Mouse (Mus musculus) G1E (cell line): Measurements from ENCODE around the gene Ppp1r9a. TPM values are rescaled to one million over a fixed set of nuclear protein-coding genes. Genes with fewer than 3 reads are reported as not detected.

Source experiments
- ATAC-seq: 2 replicates; pipeline ENCODE4 v1.8.0; 2016; ENCODE audit warnings: mild to moderate bottlenecking; ENCODE audit not compliant: insufficient number of reproducible peaks, poor library complexity, low FRiP score, severe bottlenecking; ENCODE audit errors: extremely low read depth
- DNase-seq: peaks from one replicate; pipeline ENCODE4 v3.0.0; 2012; ENCODE audit warnings: low spot score
- H3K27me3 ChIP-seq: 2 replicates; pipeline ENCODE4 v1.6.1; 2012; ENCODE audit warnings: mild to moderate bottlenecking, low read length, inconsistent platforms; ENCODE audit not compliant: insufficient read depth
- H3K36me3 ChIP-seq: replicated peaks from 2 replicates; pipeline ENCODE3; 2012; ENCODE audit warnings: mild to moderate bottlenecking, inconsistent platforms
- H3K4me1 ChIP-seq: 2 replicates; pipeline ENCODE4 v1.6.1; 2012; ENCODE audit warnings: low read depth, low read length, inconsistent platforms, mixed read lengths; ENCODE audit not compliant: insufficient read depth
- H3K4me3 ChIP-seq: 2 replicates; pipeline ENCODE4 v1.5.1; 2012; ENCODE audit warnings: low read depth, mild to moderate bottlenecking, inconsistent platforms, low read length, moderate library complexity, mixed read lengths
- H3K9me3 ChIP-seq: replicated peaks from 2 replicates; pipeline ENCODE4 v1.6.1; 2012; ENCODE audit warnings: inconsistent platforms
- CTCF ChIP-seq: IDR thresholded peaks from 2 replicates; pipeline ENCODE4 v1.5.1; 2012; ENCODE audit warnings: low read depth, low read length, inconsistent platforms, mixed read lengths
- GATA1 ChIP-seq: IDR thresholded peaks from 2 replicates; pipeline ENCODE4 v1.6.1; 2012; ENCODE audit warnings: borderline replicate concordance, low read length, inconsistent platforms, mixed read lengths
- GATA2 ChIP-seq: IDR thresholded peaks from 2 replicates; pipeline ENCODE4 v1.6.1; 2012; ENCODE audit warnings: low read depth, low read length, inconsistent platforms, borderline replicate concordance
- POLR2AphosphoS5 ChIP-seq: IDR thresholded peaks from 2 replicates; pipeline ENCODE4 v1.6.1; 2012; ENCODE audit warnings: low read depth, low read length, inconsistent platforms; ENCODE audit not compliant: insufficient replicate concordance
- TAL1 ChIP-seq: conservative IDR thresholded peaks from 2 replicates; pipeline ENCODE4 v1.6.1; 2012; ENCODE audit warnings: low read depth, low read length, inconsistent platforms, mixed read lengths
- polyA plus RNA-seq: library from polyadenylated mRNA; stranded (reverse); fragments of >175 nt; gene quantifications from 2 replicates; pipeline ENCODE4 v1.2.3, GENCODE M21; 2012
- total RNA-seq, 2 experiments: library from RNA; stranded (forward) in 1 of 2; stranded (reverse) in 1 of 2; fragments of 200-1000 nt in 1 of 2; fragments of >200 nt in 1 of 2; fragmentation: Nextera tagmentation in 1 of 2; gene quantifications; 2 replicates each; pipeline ENCODE4 v1.2.3; 2014 to 2017

Gene Ppp1r9a
- total and polyA plus RNA-seq, 3 experiments, result 0.01 to 0.33 TPM; not detected in 1

DNA sequence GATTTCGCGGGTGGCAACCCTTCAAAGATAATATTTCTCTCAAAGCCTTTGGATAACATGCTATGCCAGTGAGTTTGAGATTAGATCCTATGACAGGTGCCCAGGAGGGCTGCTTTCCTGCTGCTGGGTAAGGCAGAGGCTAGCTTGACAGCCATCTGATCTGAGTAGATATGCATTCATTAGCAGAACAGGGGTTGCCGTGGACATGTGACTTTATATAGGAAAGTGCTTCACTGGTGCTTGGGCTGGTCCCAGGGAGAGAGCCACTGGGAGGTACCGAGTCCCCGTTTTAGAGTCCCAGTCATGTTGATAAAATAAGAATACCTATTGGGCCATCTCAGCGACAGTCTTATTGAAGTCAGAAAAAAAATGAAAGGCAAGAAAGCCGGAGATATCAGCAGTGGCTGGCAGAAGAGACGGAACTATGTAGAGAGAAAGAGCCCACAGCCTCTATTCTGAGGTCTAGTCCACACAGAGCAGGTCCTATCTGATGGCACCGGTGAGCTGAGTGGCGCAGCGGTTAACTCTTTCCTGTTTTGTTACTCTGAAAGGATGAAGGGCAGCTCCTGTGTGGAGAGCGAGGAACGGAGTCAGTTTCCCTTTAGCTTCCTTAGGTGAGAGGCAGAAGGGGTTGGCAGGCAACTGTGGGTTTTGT, 244.9 kb downstream of the Ppp1r9a start:
- no peaks in the 10 kb centered on the region for H3K36me3 ChIP-seq
- no peak for TF ChIP-seq CTCF
- no peak for TF ChIP-seq GATA1
- TF ChIP-seq POLR2AphosphoS5, result no peak
- no peak for TF ChIP-seq GATA2
- no peak for TF ChIP-seq TAL1
- H3K4me3 ChIP-seq, result no peak overlapping the region
- DNase-seq (no peak), ATAC-seq (peak; percentile 34)
- no peaks in the 10 kb centered on the region for H3K9me3 ChIP-seq
- H3K4me1 ChIP-seq, result peaks cover 12% of the 10 kb centered on the region
- H3K27me3 ChIP-seq, result peaks cover 16% of the 10 kb centered on the region

DNA sequence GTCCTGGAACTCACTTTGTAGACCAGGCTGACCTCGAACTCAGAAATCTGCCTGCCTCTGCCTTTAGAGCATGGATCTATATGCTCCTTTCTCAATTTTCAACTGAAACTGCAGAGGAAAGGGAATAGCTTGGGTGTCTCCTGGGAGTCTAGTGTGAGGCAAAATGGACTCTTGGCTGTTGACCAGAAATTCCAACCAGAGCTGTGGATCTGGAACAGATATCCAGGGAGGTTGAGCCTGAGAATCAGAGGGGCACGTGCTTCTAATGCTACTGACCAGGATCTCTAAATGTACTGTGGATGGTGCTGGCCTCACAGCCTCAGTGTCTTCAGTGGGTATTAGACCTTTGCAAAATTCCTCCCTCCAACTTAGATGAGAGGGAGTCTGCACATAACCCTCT, 247.2 kb downstream of the Ppp1r9a start:
- Histone ChIP-seq H3K9me3 (no peaks in the 10 kb centered on the region), H3K27me3 (peaks cover 11% of the 10 kb centered on the region), H3K4me3 (no peak overlapping the region), H3K36me3 (no peaks in the 10 kb centered on the region), H3K4me1 (peaks cover 13% of the 10 kb centered on the region)
- TF ChIP-seq GATA1 (no peak), TAL1 (no peak), POLR2AphosphoS5 (no peak), CTCF (no peak), GATA2 (no peak)
- DNase-seq, result no peak
- no peak for ATAC-seq

DNA sequence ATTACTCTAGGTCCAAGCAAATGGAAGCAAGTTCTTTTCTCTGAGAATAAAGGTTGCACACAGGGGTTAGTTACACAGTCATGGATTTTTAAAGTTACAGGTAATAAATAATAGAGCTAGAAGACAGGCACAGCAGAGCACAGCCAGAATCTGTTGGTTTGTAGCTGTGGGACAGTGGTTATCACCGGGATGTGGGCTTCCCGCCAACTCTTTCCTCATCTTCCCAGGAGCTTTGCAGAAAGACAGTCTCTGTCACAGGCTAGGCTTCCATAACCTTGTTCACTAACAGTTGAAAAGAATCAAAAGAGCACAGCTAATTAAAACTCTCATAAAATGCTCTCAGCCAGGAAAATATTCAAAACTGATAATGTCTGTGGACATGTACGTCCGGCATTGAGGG, 248.5 kb downstream of the Ppp1r9a start:
- peaks cover 2% of the 10 kb centered on the region; the same call in 1 of the 2 replicates for H3K27me3 ChIP-seq
- TF ChIP-seq GATA2, result no peak
- TF ChIP-seq CTCF, result no peak
- TF ChIP-seq POLR2AphosphoS5, result no peak
- no peak for TF ChIP-seq GATA1
- no peak for TF ChIP-seq TAL1
- H3K4me1 ChIP-seq, result peaks cover 19% of the 10 kb centered on the region
- ATAC-seq (no peak), DNase-seq (no peak)
- H3K36me3 ChIP-seq, result no peaks in the 10 kb centered on the region
- no peak overlapping the region for H3K4me3 ChIP-seq
- H3K9me3 ChIP-seq, result no peaks in the 10 kb centered on the region

DNA sequence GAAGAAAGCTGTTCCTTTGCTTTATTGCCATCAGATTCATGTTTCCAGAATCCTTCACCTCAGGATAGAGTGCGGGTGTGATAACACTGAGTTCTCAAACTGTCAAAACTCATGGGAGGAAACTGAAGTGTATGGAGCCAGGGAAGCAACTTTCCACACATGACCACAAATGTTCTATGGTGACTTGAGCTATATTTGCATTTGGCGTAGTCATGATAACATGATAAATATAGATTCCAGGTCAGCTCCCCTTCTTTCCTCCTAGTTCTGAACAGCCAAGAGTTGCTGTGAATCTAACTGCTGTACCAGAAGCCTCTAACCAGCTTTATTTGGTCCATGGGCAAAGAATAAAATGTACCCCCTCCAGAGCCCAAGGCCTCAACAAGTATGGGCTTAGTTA, 249.5 kb downstream of the Ppp1r9a start:
- no peak for TF ChIP-seq GATA1
- TF ChIP-seq GATA2, result no peak
- TF ChIP-seq TAL1, result no peak
- no peak for TF ChIP-seq POLR2AphosphoS5
- no peak for TF ChIP-seq CTCF
- ATAC-seq, result no peak

DNA sequence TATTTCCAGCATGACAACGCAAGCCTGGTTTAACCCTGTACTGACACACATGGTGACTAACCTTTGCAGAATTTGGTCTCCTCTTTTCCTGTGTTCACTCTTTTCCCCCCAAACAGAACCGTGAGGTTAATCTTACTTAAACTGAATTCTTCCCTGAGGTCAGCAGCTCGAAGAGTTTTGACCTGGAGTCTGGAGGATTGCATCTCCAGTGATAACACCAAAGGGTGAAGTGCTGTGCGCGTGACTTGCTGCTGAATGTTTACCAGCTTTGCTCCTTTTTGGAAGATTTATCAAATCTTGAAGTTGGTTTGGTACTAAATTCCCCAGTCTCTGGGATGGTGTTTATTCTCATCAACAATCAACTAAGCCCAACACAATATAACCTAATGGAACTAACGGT, 252.1 kb downstream of the Ppp1r9a start:
- no peak for DNase-seq
- no peak for ATAC-seq
- TF ChIP-seq GATA2, result no peak
- no peak for TF ChIP-seq GATA1
- no peak for TF ChIP-seq TAL1
- TF ChIP-seq POLR2AphosphoS5, result no peak
- no peak for TF ChIP-seq CTCF
- Histone ChIP-seq H3K4me3 (no peak overlapping the region), H3K4me1 (peaks cover 38% of the 10 kb centered on the region), H3K36me3 (no peaks in the 10 kb centered on the region), H3K9me3 (no peaks in the 10 kb centered on the region), H3K27me3 (no peaks in the 10 kb centered on the region)

More for the DNA sequence above, 249.5 kb downstream of the Ppp1r9a start:
- H3K4me1 ChIP-seq, result peaks cover 29% of the 10 kb centered on the region
- no peaks in the 10 kb centered on the region for H3K36me3 ChIP-seq
- no peak overlapping the region for H3K4me3 ChIP-seq
- DNase-seq, result no peak
- H3K9me3 ChIP-seq, result no peaks in the 10 kb centered on the region
- H3K27me3 ChIP-seq, result 0 out of 2 replicates have a peak, but pooled peaks cover 2% of the 10 kb centered on the region

DNA sequence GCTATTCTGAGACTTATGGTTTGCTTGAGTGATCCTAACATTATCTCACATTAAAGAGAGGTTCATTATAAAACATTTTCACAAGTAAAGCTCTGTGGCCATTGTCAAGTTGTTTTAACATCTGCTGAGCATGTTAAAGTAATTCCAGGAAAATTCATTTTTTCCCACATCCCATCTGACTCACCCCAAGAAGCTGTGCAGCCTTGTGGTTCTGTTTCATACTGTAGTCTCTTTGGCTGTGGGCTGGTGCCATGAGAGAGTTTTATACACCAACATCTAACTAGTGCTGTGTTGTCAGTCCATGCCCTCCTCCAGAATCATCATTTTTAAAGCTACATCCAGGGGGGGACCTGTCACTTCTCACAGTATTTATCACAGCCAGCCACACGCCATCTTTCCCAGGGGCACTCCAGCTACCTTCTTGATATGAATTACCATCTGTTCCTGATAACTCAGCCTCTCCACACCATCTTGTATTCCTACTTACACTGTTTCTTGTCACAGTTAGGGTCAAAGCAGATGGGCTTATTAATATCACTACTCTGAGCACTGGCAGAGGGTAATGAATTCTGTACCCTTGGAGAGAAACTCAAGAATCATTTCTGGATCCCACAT, 252.7 kb downstream of the Ppp1r9a start:
- ATAC-seq, result peak; percentile 47; the same call in 1 of the 2 replicates
- Histone ChIP-seq H3K27me3 (no peaks in the 10 kb centered on the region), H3K9me3 (no peaks in the 10 kb centered on the region), H3K4me3 (no peak overlapping the region), H3K36me3 (no peaks in the 10 kb centered on the region), H3K4me1 (peaks cover 38% of the 10 kb centered on the region)
- no peak for DNase-seq
- TF ChIP-seq POLR2AphosphoS5, result no peak
- TF ChIP-seq GATA2, result no peak
- 0 out of 2 replicates have a peak, but pooled peaks have one; percentile 25 for TF ChIP-seq TAL1
- TF ChIP-seq CTCF, result no peak
- TF ChIP-seq GATA1, result no peak
